ENCODE assay signal across 24 mouse cellular contexts in genomic region chr2:130438861-130439260, GRCm38 (mm10). TPM values are rescaled to one million over a fixed set of nuclear protein-coding genes. Genes with fewer than 3 reads are reported as not detected.
"Had no signal": no experiment of that assay in that cellular context is flagged by ENCODE, and none has a peak within 500 bp of the region (broad histone marks: within the 10 kb centered on the region; RNA-seq: fewer than 3 reads in every experiment).

No protein-coding gene starts in this region.

- ATAC-seq: lung, postnatal 0 days; midbrain, embryonic 13.5 days; midbrain, embryonic 15.5 days had no signal

- H3K27ac ChIP-seq: lung, embryonic 15.5 days; macrophage; midbrain, embryonic 13.5 days; midbrain, embryonic 15.5 days; neural tube, embryonic 12.5 days; stomach, embryonic 15.5 days; stomach, postnatal 0 days had no signal

- H3K9ac ChIP-seq: lung, embryonic 15.5 days; midbrain, embryonic 13.5 days; midbrain, embryonic 15.5 days; neural tube, embryonic 12.5 days; stomach, embryonic 15.5 days had no signal

- H3K9me3 ChIP-seq: lung, embryonic 15.5 days; megakaryocyte, embryonic 14.5 days; midbrain, embryonic 13.5 days; midbrain, embryonic 15.5 days; neural tube, embryonic 12.5 days; stomach, embryonic 15.5 days had no signal

- H3K4me3 ChIP-seq: lung, embryonic 15.5 days; megakaryocyte, embryonic 14.5 days; midbrain, embryonic 13.5 days; midbrain, embryonic 15.5 days; neural tube, embryonic 12.5 days; stomach, embryonic 15.5 days had no signal

- DNase-seq: lung, adult 2 months; lung, postnatal 14 days; lung, postnatal 36 days; right cerebral cortex, postnatal 14 days; thymus, adult 2 months; thymus, postnatal 25 days; thymus, postnatal 4 days had no signal

- H3K4me2 ChIP-seq: lung, embryonic 15.5 days; midbrain, embryonic 11.5 days; midbrain, embryonic 13.5 days; midbrain, embryonic 15.5 days; neural tube, embryonic 12.5 days; stomach, embryonic 15.5 days had no signal

- H3K27me3 ChIP-seq: lung, embryonic 15.5 days; megakaryocyte, embryonic 14.5 days; midbrain, embryonic 13.5 days; midbrain, embryonic 15.5 days; neural tube, embryonic 12.5 days; stomach, embryonic 15.5 days had no signal

- H3K4me1 ChIP-seq: lung, embryonic 15.5 days; midbrain, embryonic 13.5 days; midbrain, embryonic 15.5 days; neural tube, embryonic 12.5 days; stomach, embryonic 15.5 days had no signal

RNA-seq across cellular contexts. Expression of gene Tmem239, which starts 32.6 kb away (rescaled TPM):
- total RNA-seq: megakaryocyte progenitor cell, adult 5-6 weeks; midbrain, postnatal 0 days; monocyte, adult 5-6 weeks; neutrophil, adult 5-6 weeks had no signal
- polyA plus RNA-seq: lung, adult 2 months; lung, embryonic 15.5 days; lung, postnatal 0 days; macrophage; midbrain, embryonic 11.5 days; midbrain, embryonic 13.5 days; midbrain, postnatal 0 days; neural tube, embryonic 12.5 days; neural tube, embryonic 14.5 days; spleen, adult 2 months; stomach, embryonic 15.5 days; stomach, postnatal 0 days; thymus, adult 2 months; urinary bladder, adult 2 months had no signal

RNA-seq across cellular contexts. Expression of gene 1700020A23Rik, which starts 33.8 kb away (rescaled TPM):
- total RNA-seq: megakaryocyte progenitor cell, adult 5-6 weeks; midbrain, postnatal 0 days; monocyte, adult 5-6 weeks; neutrophil, adult 5-6 weeks had no signal
- polyA plus RNA-seq: lung, adult 2 months; lung, embryonic 15.5 days; lung, postnatal 0 days; macrophage; midbrain, embryonic 11.5 days; midbrain, embryonic 15.5 days; spleen, adult 2 months; stomach, embryonic 15.5 days; stomach, postnatal 0 days; urinary bladder, adult 2 months had no signal
